Mouse (Mus musculus) myocyte (in vitro differentiated cells): ENCODE data around the gene Tfpi2. TPM values are rescaled to one million over a fixed set of nuclear protein-coding genes. Genes with fewer than 3 reads are reported as not detected.

Experiments
- H3K27me3 ChIP-seq: one replicate; pipeline ENCODE4 v1.6.1; 2011; ENCODE audit not compliant: control insufficient read depth, insufficient read depth, insufficient read length
- H3K36me3 ChIP-seq: one replicate; pipeline ENCODE4 v1.6.1; 2011; ENCODE audit not compliant: control insufficient read depth, insufficient read depth
- H3K4me2 ChIP-seq: one replicate; pipeline ENCODE4 v1.6.1; 2011; ENCODE audit warnings: low read depth, control low read depth
- H3K4me3 ChIP-seq: one replicate; pipeline ENCODE4 v1.5.1; 2011; ENCODE audit warnings: mild to moderate bottlenecking, control low read depth, moderate library complexity
- H3K79me2 ChIP-seq: one replicate; pipeline ENCODE4 v1.6.1; 2011; ENCODE audit not compliant: control insufficient read depth, insufficient read depth
- H3ac ChIP-seq: one replicate; pipeline ENCODE4 v1.6.1; 2011; ENCODE audit not compliant: control insufficient read depth, insufficient read length
- CEBPB ChIP-seq: IDR thresholded peaks from 2 replicates; pipeline ENCODE4 v1.6.1; 2011; ENCODE audit warnings: mild to moderate bottlenecking, moderate library complexity; ENCODE audit not compliant: poor library complexity, insufficient read depth, severe bottlenecking
- E2F4 ChIP-seq: IDR thresholded peaks from one replicate; pipeline ENCODE4 v1.6.1; 2011; ENCODE audit warnings: mild to moderate bottlenecking, control low read depth, moderate library complexity; ENCODE audit not compliant: insufficient read depth
- MAX ChIP-seq: IDR thresholded peaks from one replicate; pipeline ENCODE4 v1.6.1; 2011; ENCODE audit warnings: low read depth, mild to moderate bottlenecking, control low read depth
- MYOD1 ChIP-seq, 3 experiments: IDR thresholded peaks; one replicate each; pipeline ENCODE4 v1.6.1; 2011; ENCODE audit warnings: control low read depth in 2 of 3, low read depth in 2 of 3, mild to moderate bottlenecking in 2 of 3, moderate library complexity in 1 of 3; ENCODE audit not compliant: insufficient read length in 2 of 3, control insufficient read depth in 1 of 3
- MYOG ChIP-seq, 3 experiments: IDR thresholded peaks; one replicate each; pipeline ENCODE4 v1.6.1; 2011; ENCODE audit warnings: control low read depth in 2 of 3, low read depth in 2 of 3, mild to moderate bottlenecking in 2 of 3; ENCODE audit not compliant: insufficient read length in 2 of 3, control insufficient read depth in 1 of 3, insufficient read depth in 1 of 3
- POLR2A ChIP-seq: IDR thresholded peaks from one replicate; pipeline ENCODE4 v1.6.1; 2011; ENCODE audit warnings: low read depth, mild to moderate bottlenecking, control low read depth, moderate library complexity; ENCODE audit not compliant: insufficient read length
- POLR2AphosphoS2 ChIP-seq: IDR thresholded peaks from one replicate; pipeline ENCODE4 v1.6.1; 2011; ENCODE audit warnings: low read depth, control low read depth; ENCODE audit not compliant: insufficient read length
- REST ChIP-seq: IDR thresholded peaks from one replicate; pipeline ENCODE4 v1.6.1; 2011; ENCODE audit warnings: mild to moderate bottlenecking, control low read depth, moderate library complexity; ENCODE audit not compliant: insufficient read depth, insufficient read length
- SRF ChIP-seq: IDR thresholded peaks from one replicate; pipeline ENCODE4 v1.6.1; 2011; ENCODE audit warnings: low read depth; ENCODE audit not compliant: control insufficient read depth, insufficient read length
- TCF12 ChIP-seq: IDR thresholded peaks from one replicate; pipeline ENCODE4 v1.6.1; 2011; ENCODE audit warnings: mild to moderate bottlenecking, control low read depth; ENCODE audit not compliant: poor library complexity, insufficient read depth, severe bottlenecking
- TCF3 ChIP-seq: IDR thresholded peaks from one replicate; pipeline ENCODE4 v1.6.1; 2011; ENCODE audit warnings: low read depth, control low read depth; ENCODE audit not compliant: insufficient read length
- USF1 ChIP-seq: IDR thresholded peaks from one replicate; pipeline ENCODE4 v1.6.1; 2011; ENCODE audit warnings: low read depth, mild to moderate bottlenecking, control low read depth, moderate library complexity
- polyA plus RNA-seq: library from polyadenylated mRNA; unstranded; fragments of >200 nt; fragmentation: generic; extraction: Trizol; gene quantifications from one replicate; pipeline ENCODE4 v1.2.1, GENCODE M21; 2012; ENCODE audit warnings: missing spikeins

Tfpi2 gene
- polyA plus RNA-seq, 1 experiment = 0.06 TPM

DNA sequence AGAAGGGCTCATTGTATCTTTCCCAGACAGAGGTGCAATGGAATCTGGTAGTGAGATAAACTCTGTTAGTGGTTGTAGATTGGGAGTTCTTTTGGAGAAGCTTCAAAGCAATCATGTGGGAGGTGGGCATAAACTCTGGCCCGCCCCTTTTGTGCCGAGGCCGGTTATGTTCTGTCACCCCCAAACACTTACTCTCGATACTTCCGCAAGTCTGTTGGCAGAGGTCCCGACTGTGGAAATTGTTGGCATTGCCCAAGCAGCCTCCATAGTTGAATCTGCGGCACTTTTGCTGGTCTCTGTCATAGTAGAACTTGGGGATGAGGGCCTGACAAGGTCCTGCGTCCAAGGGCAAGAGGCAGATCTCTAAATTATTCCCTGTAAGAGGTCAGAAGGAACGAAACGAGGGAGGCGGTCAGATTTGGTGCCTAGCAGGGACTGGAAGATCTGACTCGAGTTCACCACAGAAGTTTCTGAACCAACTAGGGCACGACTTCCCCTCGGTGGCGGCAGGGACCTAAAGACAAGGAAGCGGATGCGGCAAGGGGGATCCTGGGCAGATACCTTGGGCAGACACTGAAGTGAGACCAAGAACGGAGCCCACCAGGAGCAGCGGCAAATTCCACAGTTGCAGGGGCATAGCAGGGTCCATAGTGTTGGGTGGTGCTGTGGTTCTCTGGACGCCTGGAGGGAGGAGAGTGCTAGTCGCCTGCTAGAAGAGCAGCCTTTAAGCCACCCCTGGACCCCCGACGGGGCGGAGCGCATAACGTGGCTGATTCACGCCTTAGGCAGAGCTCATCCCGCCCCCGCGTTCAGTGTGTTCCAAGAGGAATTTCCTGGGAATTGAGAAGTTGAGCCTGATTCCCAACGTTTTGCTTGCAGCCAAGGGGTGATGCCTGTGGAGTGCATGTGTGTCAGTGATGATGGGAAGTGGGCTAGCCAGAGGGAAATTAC lies 20.8 kb downstream of the Tfpi2 start:
- Histone ChIP-seq H3K79me2 (no peaks in the 10 kb centered on the region), H3K27me3 (no peaks in the 10 kb centered on the region), H3K36me3 (no peaks in the 10 kb centered on the region), H3ac (no peak overlapping the region), H3K4me3 (no peak overlapping the region), H3K4me2 (no peak overlapping the region)
- TF ChIP-seq MYOD1 (IDR thresholded peaks at IDR 0.05; ENCODE audit: control insufficient read depth in 1 of 3, insufficient read length in 2 of 3, low read depth in 2 of 3) (no peak), POLR2A (no peak), CEBPB (no peak), MAX (no peak), MYOG (IDR thresholded peaks at IDR 0.05; ENCODE audit: control insufficient read depth in 1 of 3, insufficient read depth in 1 of 3, insufficient read length in 2 of 3, low read depth in 2 of 3) (no peak), USF1 (no peak), SRF (no peak), REST (no peak), TCF12 (no peak), TCF3 (no peak), E2F4 (no peak), POLR2AphosphoS2 (no peak)

DNA sequence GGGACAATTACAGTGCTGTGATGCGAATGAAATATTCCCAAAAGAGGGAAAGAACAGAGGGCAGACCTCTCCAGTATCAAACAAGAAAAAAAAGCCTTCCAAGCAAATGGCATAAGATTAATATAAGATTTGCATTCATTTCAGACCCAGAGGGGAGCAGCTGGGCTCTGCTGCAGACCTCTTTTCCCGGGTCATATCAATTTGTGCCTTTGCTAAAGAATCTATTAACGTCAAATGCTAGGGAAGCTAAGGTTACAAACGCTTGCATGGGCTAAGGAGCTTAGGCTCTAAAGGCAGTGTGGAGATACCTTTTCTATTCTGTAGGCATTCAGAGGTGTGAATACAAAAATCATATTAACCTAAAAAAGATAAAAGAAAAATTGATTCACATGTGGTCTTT lies 33.8 kb downstream of the Tfpi2 start:
- no peaks in the 10 kb centered on the region for H3K27me3 ChIP-seq
- H3ac ChIP-seq = no peak overlapping the region
- H3K79me2 ChIP-seq = no peaks in the 10 kb centered on the region
- H3K4me2 ChIP-seq = no peak overlapping the region
- no peaks in the 10 kb centered on the region for H3K36me3 ChIP-seq
- TF ChIP-seq USF1 = no peak
- no peak for TF ChIP-seq REST
- no peak for TF ChIP-seq CEBPB
- TF ChIP-seq MAX = no peak
- TF ChIP-seq E2F4 = no peak
- no peak for TF ChIP-seq POLR2A
- no peak for TF ChIP-seq SRF
- no peak for TF ChIP-seq TCF3
- TF ChIP-seq TCF12 = no peak
- no peak for TF ChIP-seq MYOG (IDR thresholded peaks at IDR 0.05; ENCODE audit: control insufficient read depth in 1 of 3, insufficient read depth in 1 of 3, insufficient read length in 2 of 3, low read depth in 2 of 3)
- TF ChIP-seq MYOD1 (IDR thresholded peaks at IDR 0.05; ENCODE audit: control insufficient read depth in 1 of 3, insufficient read length in 2 of 3, low read depth in 2 of 3) = no peak
- no peak for TF ChIP-seq POLR2AphosphoS2
- H3K4me3 ChIP-seq = no peak overlapping the region

- no peak overlapping the region for H3ac ChIP-seq
- H3K4me3 ChIP-seq = no peak overlapping the region
- H3K4me2 ChIP-seq = no peak overlapping the region
- H3K36me3 ChIP-seq = no peaks in the 10 kb centered on the region
- no peaks in the 10 kb centered on the region for H3K27me3 ChIP-seq
- H3K79me2 ChIP-seq = no peaks in the 10 kb centered on the region
- no peak for TF ChIP-seq TCF12
- TF ChIP-seq USF1 = no peak
- no peak for TF ChIP-seq CEBPB
- no peak for TF ChIP-seq REST
- TF ChIP-seq POLR2AphosphoS2 = no peak
- TF ChIP-seq MYOG (IDR thresholded peaks at IDR 0.05; ENCODE audit: control insufficient read depth in 1 of 3, insufficient read depth in 1 of 3, insufficient read length in 2 of 3, low read depth in 2 of 3) = no peak
- no peak for TF ChIP-seq POLR2A
- no peak for TF ChIP-seq MAX
- no peak for TF ChIP-seq TCF3
- TF ChIP-seq MYOD1 (IDR thresholded peaks at IDR 0.05; ENCODE audit: control insufficient read depth in 1 of 3, insufficient read length in 2 of 3, low read depth in 2 of 3) = no peak
- no peak for TF ChIP-seq SRF
- TF ChIP-seq E2F4 = no peak
Measured at GRCm38 (mm10) chr6:3936140-3936714, 52.5 kb downstream of the Tfpi2 start.

DNA sequence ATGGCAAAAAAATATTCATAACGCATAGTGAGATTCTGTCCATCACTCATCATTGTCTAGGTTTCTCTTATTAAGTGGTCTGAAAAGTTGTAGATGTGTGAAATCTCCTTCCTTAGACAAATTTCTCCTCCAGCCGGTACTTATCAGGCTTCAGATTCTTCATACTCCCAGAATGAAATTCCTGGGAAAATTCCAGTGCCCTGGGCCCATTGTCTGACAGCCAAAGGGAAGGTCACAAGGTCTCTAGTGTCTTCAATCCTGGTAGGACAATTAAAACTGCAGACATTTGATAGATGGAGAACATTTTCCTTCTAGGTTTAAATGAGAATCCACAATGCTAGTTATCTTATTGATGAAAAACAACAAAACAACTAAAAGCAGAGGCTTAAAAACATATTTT lies 53.1 kb downstream of the Tfpi2 start:
- H3ac ChIP-seq = no peak overlapping the region
- no peaks in the 10 kb centered on the region for H3K27me3 ChIP-seq
- no peak overlapping the region for H3K4me2 ChIP-seq
- H3K4me3 ChIP-seq = no peak overlapping the region
- H3K79me2 ChIP-seq = no peaks in the 10 kb centered on the region
- no peaks in the 10 kb centered on the region for H3K36me3 ChIP-seq
- TF ChIP-seq MYOD1 (IDR thresholded peaks at IDR 0.05; ENCODE audit: control insufficient read depth in 1 of 3, insufficient read length in 2 of 3, low read depth in 2 of 3) (no peak), CEBPB (no peak), POLR2A (no peak), USF1 (no peak), POLR2AphosphoS2 (no peak), TCF3 (no peak), MAX (no peak), TCF12 (no peak), E2F4 (no peak), REST (no peak), MYOG (IDR thresholded peaks at IDR 0.05; ENCODE audit: control insufficient read depth in 1 of 3, insufficient read depth in 1 of 3, insufficient read length in 2 of 3, low read depth in 2 of 3) (no peak), SRF (no peak)
